Mouse (Mus musculus): Measurements from ENCODE around the gene S100a5.

GRCm38 (mm10) chr3:90647291-90647690 lies 39.0 kb downstream of the S100a5 start:
- TF ChIP-seq E2F4 (IDR thresholded peaks at IDR 0.05; ENCODE audit: insufficient read depth) (no peak), POLR2A (IDR thresholded peaks at IDR 0.05; ENCODE audit: insufficient read length, low read depth) (no peak), POLR2AphosphoS2 (IDR thresholded peaks at IDR 0.05; ENCODE audit: insufficient read length, low read depth) (no peak), USF1 (IDR thresholded peaks at IDR 0.05; ENCODE audit: low read depth) (no peak), SRF (IDR thresholded peaks at IDR 0.05; ENCODE audit: control insufficient read depth, insufficient read length, low read depth) (no peak), TCF3 (IDR thresholded peaks at IDR 0.05; ENCODE audit: insufficient read length, low read depth) (no peak), MAX (IDR thresholded peaks at IDR 0.05; ENCODE audit: low read depth) (no peak), MYOG (IDR thresholded peaks at IDR 0.05; ENCODE audit: control insufficient read depth in 1 of 3, insufficient read depth in 1 of 3, insufficient read length in 2 of 3, low read depth in 2 of 3) (no peak), TCF12 (IDR thresholded peaks at IDR 0.05; ENCODE audit: insufficient read depth, poor library complexity, severe bottlenecking) (no peak), REST (IDR thresholded peaks at IDR 0.05; ENCODE audit: insufficient read depth, insufficient read length) (no peak), CEBPB (IDR thresholded peaks at IDR 0.05; ENCODE audit: insufficient read depth, poor library complexity, severe bottlenecking) (no peak)

All from myocyte (in vitro differentiated cells).